Mouse (Mus musculus) left cerebral cortex, postnatal 10 days (tissue): ENCODE measurements at regions not wholly inside any gene's neighbourhood (a gene's known extent, or its start where the extent isn't known, plus 50 kb on each side); places are given as distances from the start of the nearest gene placed in this dataset.

Experiments used
- DNase-seq, 2 experiments: peaks; one replicate each; pipeline ENCODE4 v3.0.0; 2021 to 2022; ENCODE audit warnings: low spot score in 2 of 2, mixed read lengths in 1 of 2; ENCODE audit errors: extremely low spot score in 1 of 2
- intact Hi-C: fragments of 180-260 bp; cut with DNase I; formaldehyde crosslinking; loops from one replicate; pipeline ENCODE4 v1.15.1; 2025

- DNase-seq, result no peak
- intact Hi-C loops, result no loop called here
Measured at GRCm38 (mm10) chr14:94541995-94542394, 651.5 kb upstream of the Pcdh9 start.

- intact Hi-C loops, result no loop called here
- no peak for DNase-seq
Measured at GRCm38 (mm10) chr14:94525648-94526047, 635.2 kb upstream of the Pcdh9 start.

- no peak for DNase-seq
- intact Hi-C loops, result no loop called here
Measured at GRCm38 (mm10) chr14:94525238-94525637, 634.8 kb upstream of the Pcdh9 start.

- intact Hi-C loops, result no loop called here
- DNase-seq, result no peak
Measured at GRCm38 (mm10) chr14:94522007-94522406, 631.5 kb upstream of the Pcdh9 start.

GRCm38 (mm10) chr14:94491370-94491769 lies 600.9 kb upstream of the Pcdh9 start:
- intact Hi-C loops, result no loop called here
- DNase-seq, result peak in 1 of 2 experiments; percentile 5

GRCm38 (mm10) chr14:94475887-94476286 lies 585.4 kb upstream of the Pcdh9 start:
- intact Hi-C loops, result no loop called here
- DNase-seq, result no peak

- DNase-seq, result no peak
- intact Hi-C loops, result no loop called here
Measured at GRCm38 (mm10) chr14:94473181-94473580, 582.7 kb upstream of the Pcdh9 start.

GRCm38 (mm10) chr14:94445952-94446351 lies 555.5 kb upstream of the Pcdh9 start:
- no peak for DNase-seq
- intact Hi-C loops, result no loop called here

- DNase-seq, result no peak
- intact Hi-C loops, result no loop called here
Measured at GRCm38 (mm10) chr14:94433343-94433958, 543.0 kb upstream of the Pcdh9 start.

GRCm38 (mm10) chr14:94427611-94428186 lies 537.2 kb upstream of the Pcdh9 start:
- no peak for DNase-seq
- intact Hi-C loops, result no loop called here
